Mouse (Mus musculus) regulatory T cell (primary cell): Measurements from ENCODE around the gene Celf1.
"Not testable (repeated sequence)": the region's sequence is repeated elsewhere in the genome, so short reads cannot be mapped to it uniquely, and the experiment has no call there.

Experiments used
- in situ Hi-C: fragments of 300-600 bp; cut with MboI, MseI; formaldehyde crosslinking; loops from one replicate; pipeline ENCODE4 v1.15.1; 2025; ENCODE audit warnings: high pct_unique_total_duplicates

The Celf1 gene

GRCm38 (mm10) chr2:91019911-91020310 lies 79.7 kb downstream of the Celf1 start:
- in situ Hi-C loops: no loop called here

- in situ Hi-C loops: not testable (repeated sequence)
Observed at GRCm38 (mm10) chr2:91022266-91022665, 82.1 kb downstream of the Celf1 start.

- in situ Hi-C loops: no loop called here
Observed at GRCm38 (mm10) chr2:91023131-91023530, 82.9 kb downstream of the Celf1 start.

GRCm38 (mm10) chr2:91023956-91024355 lies 83.8 kb downstream of the Celf1 start:
- in situ Hi-C loops: no loop called here

GRCm38 (mm10) chr2:91025081-91025516 lies 84.9 kb downstream of the Celf1 start:
- in situ Hi-C loops: no loop called here

- in situ Hi-C loops: no loop called here
Observed at GRCm38 (mm10) chr2:91026491-91026890, 86.3 kb downstream of the Celf1 start.

GRCm38 (mm10) chr2:91027391-91028214 lies 87.4 kb downstream of the Celf1 start:
- in situ Hi-C loops: no loop called here

GRCm38 (mm10) chr2:91031216-91031615 lies 91.0 kb downstream of the Celf1 start:
- in situ Hi-C loops: no loop called here

- in situ Hi-C loops: no loop called here
Observed at GRCm38 (mm10) chr2:91033000-91033399, 92.8 kb downstream of the Celf1 start.

GRCm38 (mm10) chr2:91035385-91035784 lies 95.2 kb downstream of the Celf1 start, which contains the start of gene Rapsn:
TSS of gene Rapsn (plus strand) at chr2:91035620.
- in situ Hi-C loops: no loop called here

GRCm38 (mm10) chr2:91041786-91042185 lies 101.6 kb downstream of the Celf1 start:
- in situ Hi-C loops: no loop called here

- in situ Hi-C loops: no loop called here
Observed at GRCm38 (mm10) chr2:91042651-91043398, 102.6 kb downstream of the Celf1 start.

GRCm38 (mm10) chr2:91044727-91045126 lies 104.5 kb downstream of the Celf1 start:
- in situ Hi-C loops: no loop called here

- in situ Hi-C loops: not testable (repeated sequence)
Observed at GRCm38 (mm10) chr2:91045805-91046204, 105.6 kb downstream of the Celf1 start.

- in situ Hi-C loops: no loop called here
Observed at GRCm38 (mm10) chr2:91047359-91047758, 107.2 kb downstream of the Celf1 start.

- in situ Hi-C loops: no loop called here
Observed at GRCm38 (mm10) chr2:91051917-91052316, 111.7 kb downstream of the Celf1 start.

- in situ Hi-C loops: no loop called here
Observed at GRCm38 (mm10) chr2:91052752-91053151, 112.6 kb downstream of the Celf1 start.

GRCm38 (mm10) chr2:91053181-91053933 lies 113.2 kb downstream of the Celf1 start:
- in situ Hi-C loops: no loop called here

- in situ Hi-C loops: no loop called here
Observed at GRCm38 (mm10) chr2:91053934-91054382, 113.8 kb downstream of the Celf1 start, which contains the start of gene Psmc3. TSS of gene Psmc3 (plus strand) at chr2:91054009.

GRCm38 (mm10) chr2:91058435-91058834 lies 118.3 kb downstream of the Celf1 start:
- in situ Hi-C loops: no loop called here

- in situ Hi-C loops: no loop called here
Observed at GRCm38 (mm10) chr2:91059376-91059775, 119.2 kb downstream of the Celf1 start.
